Mouse (Mus musculus): Measurements from ENCODE around the gene Ugt2b5. TPM values are rescaled to one million over a fixed set of nuclear protein-coding genes. Genes with fewer than 3 reads are reported as not detected.
A peak's percentile ranks its signal among the peaks of the same experiment; 100 is the strongest.
"Not testable (repeated sequence)": the region's sequence is repeated elsewhere in the genome, so short reads cannot be mapped to it uniquely, and the experiment has no call there.

The Ugt2b5 gene
- total RNA-seq (2014; rRNA removed) (0.11 TPM in 1 of 2 replicates, not detected in the other), polyA plus RNA-seq (2015; fragmentation: Nextera tagmentation; extraction: Ambion mirVana) (not detected in 2 replicates)

DNA sequence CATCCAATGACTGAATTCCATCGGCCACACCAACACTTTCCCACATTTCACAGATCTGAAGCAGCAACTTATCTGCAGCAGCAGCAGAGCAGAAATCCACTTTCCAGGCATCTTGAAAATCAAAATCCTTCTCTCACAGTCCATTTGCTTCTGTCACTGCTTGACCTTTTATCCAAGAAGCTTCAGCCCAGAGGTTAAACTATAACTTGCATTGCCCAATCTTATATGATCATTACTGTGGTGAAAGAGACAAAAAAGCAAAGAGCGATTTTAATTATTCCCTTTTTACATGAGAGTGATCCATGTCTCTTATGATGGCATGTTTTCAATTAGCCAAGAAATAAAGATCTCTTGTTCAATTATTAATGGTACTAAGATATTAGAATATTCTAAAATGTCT, at the start of gene Ugt2b5:
TSS of gene Ugt2b5 (minus strand) at position 123 of the 400 bp plus-strand sequence.
- WGBS = 97% methylated on average over 1 of the region's 2 CpGs
- H3K4me1 ChIP-seq (ENCODE audit: insufficient read depth, low read length); H3K4me2 ChIP-seq (ENCODE audit: low read depth, low read length, poor library complexity, severe bottlenecking); DNase-seq (ENCODE audit: low spot score); ATAC-seq (ENCODE audit: low FRiP score); H3K9ac ChIP-seq (replicated peaks; ENCODE audit: low read length, poor library complexity, severe bottlenecking); H3K36me3 ChIP-seq (ENCODE audit: insufficient read depth, low read length); H3K9me3 ChIP-seq (ENCODE audit: low read length); H3K27me3 ChIP-seq (ENCODE audit: insufficient read depth, low read length); H3K27ac ChIP-seq (ENCODE audit: low read depth, low read length); H3K4me3 ChIP-seq (ENCODE audit: low read depth, low read length): not testable (repeated sequence)

DNA sequence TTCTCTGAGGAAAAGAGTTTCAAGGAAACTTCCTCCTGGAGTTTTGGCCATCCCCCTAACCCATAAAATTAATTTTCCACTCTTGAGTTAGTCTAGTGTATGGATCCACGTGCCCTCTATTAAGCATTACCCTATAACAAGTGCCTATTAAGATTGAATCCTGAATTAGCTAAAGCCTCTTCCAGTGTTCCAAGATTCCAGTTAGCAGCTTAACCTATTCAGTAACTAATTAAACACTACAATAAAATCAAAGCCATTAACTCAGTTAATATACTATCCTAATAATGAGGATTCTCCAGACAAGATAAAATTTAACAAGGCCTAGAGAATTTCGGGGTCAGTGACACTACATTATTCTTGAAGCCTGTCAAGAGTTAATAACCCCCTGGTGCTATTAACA, 35.7 kb upstream of the Ugt2b5 start:
- H3K36me3 ChIP-seq (ENCODE audit: insufficient read depth, low read length); H3K4me1 ChIP-seq (ENCODE audit: insufficient read depth, low read length); H3K27ac ChIP-seq (ENCODE audit: low read depth, low read length); ATAC-seq (ENCODE audit: low FRiP score); H3K9me3 ChIP-seq (ENCODE audit: low read length); H3K27me3 ChIP-seq (ENCODE audit: insufficient read depth, low read length); DNase-seq (ENCODE audit: low spot score); H3K4me2 ChIP-seq (ENCODE audit: low read depth, low read length, poor library complexity, severe bottlenecking); H3K9ac ChIP-seq (replicated peaks; ENCODE audit: low read length, poor library complexity, severe bottlenecking); H3K4me3 ChIP-seq (ENCODE audit: low read depth, low read length): not testable (repeated sequence)
- WGBS = 40% methylated on average over 2 of the region's 2 CpGs

DNA sequence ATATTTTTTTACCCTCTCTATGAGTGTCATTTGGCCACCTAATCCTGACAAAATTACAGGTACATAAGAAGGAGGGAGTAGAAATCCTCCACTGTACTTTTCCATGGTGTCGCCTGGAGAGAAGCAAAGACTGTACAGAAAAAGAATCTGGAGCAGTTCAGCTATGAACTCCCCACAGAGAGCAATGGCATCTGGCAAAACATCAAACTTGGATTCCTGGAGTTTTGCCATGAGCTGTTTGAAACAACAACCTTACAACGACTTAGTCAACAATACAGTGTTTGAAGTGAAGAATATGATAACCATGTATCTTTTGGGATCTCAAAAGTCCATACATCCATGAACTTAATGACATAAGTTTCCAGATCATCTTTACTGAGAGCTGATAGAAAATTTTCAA, 34.6 kb upstream of the Ugt2b5 start:
- no peaks in the 10 kb centered on the region for H3K27me3 ChIP-seq (ENCODE audit: insufficient read depth, low read length)
- no peak for TF ChIP-seq CTCF (IDR thresholded peaks at IDR 0.05)
- H3K9me3 ChIP-seq (ENCODE audit: low read length) = no peaks in the 10 kb centered on the region
- no peak for DNase-seq (ENCODE audit: low spot score)
- no peak overlapping the region for H3K4me3 ChIP-seq (ENCODE audit: low read depth, low read length)
- no peaks in the 10 kb centered on the region for H3K36me3 ChIP-seq (ENCODE audit: insufficient read depth, low read length)
- WGBS = 76% methylated on average over 2 of the region's 2 CpGs
- H3K27ac ChIP-seq (ENCODE audit: low read depth, low read length) = no peak overlapping the region
- H3K4me2 ChIP-seq (ENCODE audit: low read depth, low read length, poor library complexity, severe bottlenecking) = no peak overlapping the region
- H3K4me1 ChIP-seq (ENCODE audit: insufficient read depth, low read length) = no peaks in the 10 kb centered on the region
- ATAC-seq (ENCODE audit: low FRiP score) = no peak
- H3K9ac ChIP-seq (replicated peaks; ENCODE audit: low read length, poor library complexity, severe bottlenecking) = no peak overlapping the region

DNA sequence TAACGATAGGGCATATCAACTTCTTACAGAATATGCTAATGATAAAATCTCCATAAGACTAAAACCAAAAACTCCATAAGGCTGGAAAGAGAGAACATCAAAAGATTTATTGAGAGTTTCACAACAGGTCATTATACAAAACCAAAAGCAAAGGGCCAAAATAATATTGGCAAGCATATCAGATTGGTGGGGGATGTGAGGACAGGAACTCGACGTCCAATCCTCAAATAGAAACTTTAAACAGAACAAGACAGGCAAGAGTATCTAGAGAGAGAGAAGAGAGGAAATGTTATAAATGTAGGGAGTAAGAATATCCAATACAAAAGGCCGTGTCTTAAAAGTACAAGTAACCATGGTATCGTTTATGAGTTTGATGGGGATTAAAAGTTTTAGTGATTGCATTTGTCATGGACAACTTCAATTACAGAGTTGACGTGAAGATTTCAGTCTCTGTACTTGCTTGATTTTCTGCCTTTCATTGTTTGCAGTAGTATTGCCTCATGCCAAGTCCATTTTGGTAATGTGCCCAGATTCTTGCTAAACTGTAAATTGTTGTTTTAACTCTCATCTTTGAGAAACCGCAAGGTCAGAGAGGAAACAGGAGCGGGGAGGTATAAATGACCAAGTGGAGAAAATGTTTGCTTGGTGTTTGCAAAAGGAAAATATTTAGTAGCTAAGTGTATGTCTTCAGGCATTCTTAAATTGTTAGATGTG, 7.8 kb upstream of the Ugt2b5 start:
- Histone ChIP-seq H3K9ac (replicated peaks; ENCODE audit: low read length, poor library complexity, severe bottlenecking) (no peak overlapping the region), H3K36me3 (ENCODE audit: insufficient read depth, low read length) (no peaks in the 10 kb centered on the region), H3K27me3 (ENCODE audit: insufficient read depth, low read length) (no peaks in the 10 kb centered on the region), H3K27ac (ENCODE audit: low read depth, low read length) (no peak overlapping the region), H3K4me2 (ENCODE audit: low read depth, low read length, poor library complexity, severe bottlenecking) (no peak overlapping the region), H3K4me1 (ENCODE audit: insufficient read depth, low read length) (no peaks in the 10 kb centered on the region), H3K9me3 (ENCODE audit: low read length) (no peaks in the 10 kb centered on the region), H3K4me3 (ENCODE audit: low read depth, low read length) (no peak overlapping the region)
- no peak for ATAC-seq (ENCODE audit: low FRiP score)
- DNase-seq (ENCODE audit: low spot score) = peak; percentile 14
- 71% methylated on average over 8 of the region's 8 CpGs for WGBS
- no peak for TF ChIP-seq CTCF (IDR thresholded peaks at IDR 0.05)

DNA sequence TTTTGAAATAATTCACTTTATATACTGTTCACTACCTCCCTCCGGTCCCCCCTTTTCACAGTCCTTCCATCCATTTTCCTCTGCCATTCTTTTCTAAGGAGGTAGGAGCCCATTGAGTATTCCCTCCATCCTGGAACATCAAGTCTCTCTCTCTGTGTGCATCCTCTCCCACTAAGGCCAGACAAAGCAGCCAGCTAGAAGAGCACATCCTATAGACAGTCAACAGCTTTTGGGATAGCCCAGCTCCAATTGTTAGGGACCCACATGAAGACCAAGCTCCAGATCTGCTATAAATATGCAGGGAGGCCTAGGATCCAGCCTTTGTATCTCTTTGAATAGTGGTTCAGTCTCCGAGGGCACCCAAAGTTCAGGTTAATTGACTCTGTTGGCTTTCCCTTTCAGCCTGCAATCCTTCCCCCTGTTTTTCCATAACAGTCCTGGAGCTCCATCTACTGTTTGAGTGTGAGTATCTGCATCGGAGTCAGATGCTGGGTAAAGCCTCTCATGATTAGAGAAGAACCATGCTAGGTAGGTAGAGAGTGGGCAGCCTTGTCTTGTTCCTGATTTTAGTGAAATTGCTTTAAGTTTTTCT, 2.8 kb upstream of the Ugt2b5 start:
- no peaks in the 10 kb centered on the region for H3K4me1 ChIP-seq (ENCODE audit: insufficient read depth, low read length)
- no peak for ATAC-seq (ENCODE audit: low FRiP score)
- 42% methylated on average over 3 of the region's 3 CpGs for WGBS

DNA sequence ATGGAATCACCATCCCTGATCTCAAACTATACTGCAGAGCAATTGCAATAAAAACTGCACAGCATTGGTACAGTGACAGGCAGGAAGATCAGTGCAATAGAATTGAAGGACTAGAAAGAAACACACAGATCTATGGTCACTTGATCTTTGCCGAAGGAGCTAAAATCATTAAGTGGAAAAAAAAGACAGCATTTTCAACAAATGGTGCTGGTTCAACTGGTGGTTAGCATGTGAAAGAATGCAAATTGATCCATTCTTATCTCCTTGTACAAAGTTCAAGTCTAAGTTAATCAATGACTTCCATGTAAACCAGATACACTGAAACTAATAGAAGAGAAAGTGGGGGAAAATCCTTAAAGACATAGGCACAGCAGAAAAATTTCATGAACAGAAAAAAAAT, 36.4 kb downstream of the Ugt2b5 start:
- ATAC-seq (ENCODE audit: low FRiP score); H3K27me3 ChIP-seq (ENCODE audit: insufficient read depth, low read length); H3K4me3 ChIP-seq (ENCODE audit: low read depth, low read length); H3K4me1 ChIP-seq (ENCODE audit: insufficient read depth, low read length); H3K9me3 ChIP-seq (ENCODE audit: low read length); H3K27ac ChIP-seq (ENCODE audit: low read depth, low read length); H3K4me2 ChIP-seq (ENCODE audit: low read depth, low read length, poor library complexity, severe bottlenecking); H3K9ac ChIP-seq (replicated peaks; ENCODE audit: low read length, poor library complexity, severe bottlenecking); DNase-seq (ENCODE audit: low spot score); H3K36me3 ChIP-seq (ENCODE audit: insufficient read depth, low read length): not testable (repeated sequence)
- 89% methylated on average over 1 of the region's 1 CpGs for WGBS

More for the DNA sequence above, 2.8 kb upstream of the Ugt2b5 start:
- Histone ChIP-seq H3K27me3 (ENCODE audit: insufficient read depth, low read length) (no peaks in the 10 kb centered on the region), H3K4me3 (ENCODE audit: low read depth, low read length) (no peak overlapping the region), H3K4me2 (ENCODE audit: low read depth, low read length, poor library complexity, severe bottlenecking) (no peak overlapping the region), H3K9ac (replicated peaks; ENCODE audit: low read length, poor library complexity, severe bottlenecking) (no peak overlapping the region), H3K36me3 (ENCODE audit: insufficient read depth, low read length) (no peaks in the 10 kb centered on the region), H3K27ac (ENCODE audit: low read depth, low read length) (no peak overlapping the region), H3K9me3 (ENCODE audit: low read length) (no peaks in the 10 kb centered on the region)
- peak; percentile 69 for TF ChIP-seq CTCF (IDR thresholded peaks at IDR 0.05)
- DNase-seq (ENCODE audit: low spot score) = peak; percentile 39

All from midbrain, postnatal 0 days (tissue).